Mouse (Mus musculus) gastrocnemius, postnatal 10 days (tissue): Measurements from ENCODE around the gene Jpt1. TPM values are rescaled to one million over a fixed set of nuclear protein-coding genes. Genes with fewer than 3 reads are reported as not detected.

Experiments used
- microRNA-seq, 2 experiments: library from miRNA; unstranded; fragments of <30 nt; microRNA quantifications; one replicate each; pipeline ENCODE4 v1.2.0; 2021
- total RNA-seq, 2 experiments: library from RNA; stranded (reverse); gene quantifications; 2 replicates each; pipeline ENCODE4 v1.2.3; 2021

The Jpt1 gene
- total RNA-seq, 2 experiments from 2014 or later, result 132 to 134 TPM

Small RNAs within 50 kb of the gene (microRNA-seq; reads per million reads assigned to microRNA genes)
- 0.25 to 0.64 reads per million in 2 experiments for gene Mir3968

Other genes starting within 250 kb of the Jpt1 start
- gene Grin2c, start 247.1 kb downstream of the Jpt1 start, total RNA-seq, result under 1 TPM; 0.05 to 0.16 TPM
- 1 to 10 TPM; 5.0 to 5.7 TPM for gene Fdxr, start 237.3 kb downstream of the Jpt1 start, total RNA-seq
- gene Fads6, start 216.7 kb downstream of the Jpt1 start, total RNA-seq, result 1 to 10 TPM in 1 of 2 experiments, under 1 TPM in 1; 0.86 to 1.1 TPM
- gene Otop2, start 207.2 kb downstream of the Jpt1 start, total RNA-seq, result not detected
- gene Ush1g, start 192.3 kb downstream of the Jpt1 start, total RNA-seq, result under 1 TPM; 0.09 to 0.16 TPM
- not detected for gene Otop3, start 179.7 kb downstream of the Jpt1 start, total RNA-seq
- gene Hid1, start 146.6 kb downstream of the Jpt1 start, total RNA-seq, result 1 to 10 TPM; 5.7 to 6.1 TPM
- gene Cdr2l, start 132.5 kb downstream of the Jpt1 start, total RNA-seq, result 10 to 100 TPM in 1 of 2 experiments, 1 to 10 TPM in 1; 9.8 to 17.0 TPM
- 100 to 1,000 TPM in 1 of 2 experiments, 10 to 100 TPM in 1; 89.1 to 100 TPM for gene Mrpl58, start 110.6 kb downstream of the Jpt1 start, total RNA-seq
- gene Atp5h, start 94.4 kb downstream of the Jpt1 start, total RNA-seq, result 1,000 to 10,000 TPM; 1,026 to 1,088 TPM
- 10 to 100 TPM; 16.2 to 19.4 TPM for gene Kctd2, start 94.3 kb downstream of the Jpt1 start, total RNA-seq
- gene Trim80, start 73.8 kb downstream of the Jpt1 start, total RNA-seq, result not detected
- not detected for gene Slc16a5, start 51.9 kb downstream of the Jpt1 start, total RNA-seq
- 1 to 10 TPM; 1.2 to 2.4 TPM for gene Armc7, start 38.7 kb downstream of the Jpt1 start, total RNA-seq
- gene Nt5c, start 22.5 kb downstream of the Jpt1 start, total RNA-seq, result 10 to 100 TPM; 17.3 to 19.0 TPM
- 100 to 1,000 TPM; 182 to 195 TPM for gene Sumo2, start 21.9 kb upstream of the Jpt1 start, total RNA-seq
- gene Nup85, start 50.0 kb upstream of the Jpt1 start, total RNA-seq, result 10 to 100 TPM; 23.5 to 33.2 TPM
- 10 to 100 TPM; 61.1 to 71.6 TPM for gene Mrps7, start 89.5 kb upstream of the Jpt1 start, total RNA-seq
- gene Gga3, start 89.7 kb upstream of the Jpt1 start, total RNA-seq, result 10 to 100 TPM in 1 of 2 experiments, 1 to 10 TPM in 1; 9.3 to 21.6 TPM
- gene Mif4gd, start 98.6 kb upstream of the Jpt1 start, total RNA-seq, result 10 to 100 TPM; 38.3 to 38.7 TPM
- gene Slc25a19, start 113.9 kb upstream of the Jpt1 start, total RNA-seq, result 10 to 100 TPM; 39.7 to 40.0 TPM
- 10 to 100 TPM; 93.7 to 95.9 TPM for gene Grb2, start 194.2 kb upstream of the Jpt1 start, total RNA-seq